Mouse (Mus musculus): ENCODE data around the gene Il18bp.

DNA sequence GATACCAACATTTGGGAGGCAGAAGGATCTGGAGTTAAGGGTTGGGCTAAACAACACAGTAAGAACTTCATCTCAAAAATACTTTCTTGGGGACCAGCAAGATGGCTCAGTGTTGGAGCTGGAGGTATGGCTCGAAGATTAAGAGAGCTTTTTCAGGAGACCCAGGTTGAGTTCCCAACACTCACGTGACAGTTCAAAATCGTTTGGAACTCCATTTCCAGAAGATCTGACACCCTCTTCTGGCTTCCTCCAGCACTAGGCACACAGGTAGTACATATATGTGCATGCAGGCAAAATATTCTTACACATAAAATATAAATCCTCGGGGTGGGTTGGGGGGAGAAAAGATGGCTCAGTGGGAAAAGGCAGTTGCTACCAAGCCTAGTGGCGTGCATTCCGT is 47.9 kb upstream of the Il18bp start:
- no peak for TF ChIP-seq CTCF (conservative IDR thresholded peaks at IDR 0.05; ENCODE audit: low read length)
- TF ChIP-seq POU5F1 (IDR thresholded peaks at IDR 0.05; ENCODE audit: borderline replicate concordance, low read length), result no peak
- TF ChIP-seq NANOG (IDR thresholded peaks at IDR 0.05; ENCODE audit: borderline replicate concordance, low read length), result no peak

Measured in E14TG2a.4 (cell line).